Mouse (Mus musculus) 3134 (cell line): ENCODE measurements at regions not wholly inside any gene's neighbourhood (a gene's known extent, or its start where the extent isn't known, plus 50 kb on each side); places are given as distances from the start of the nearest gene placed in this dataset.

Experiments
- DNase-seq: peaks from one replicate; pipeline ENCODE4 v3.0.0-alpha.2; 2011; ENCODE audit warnings: low spot score; ENCODE audit not compliant: insufficient read length; ENCODE audit errors: extremely low read depth

DNA sequence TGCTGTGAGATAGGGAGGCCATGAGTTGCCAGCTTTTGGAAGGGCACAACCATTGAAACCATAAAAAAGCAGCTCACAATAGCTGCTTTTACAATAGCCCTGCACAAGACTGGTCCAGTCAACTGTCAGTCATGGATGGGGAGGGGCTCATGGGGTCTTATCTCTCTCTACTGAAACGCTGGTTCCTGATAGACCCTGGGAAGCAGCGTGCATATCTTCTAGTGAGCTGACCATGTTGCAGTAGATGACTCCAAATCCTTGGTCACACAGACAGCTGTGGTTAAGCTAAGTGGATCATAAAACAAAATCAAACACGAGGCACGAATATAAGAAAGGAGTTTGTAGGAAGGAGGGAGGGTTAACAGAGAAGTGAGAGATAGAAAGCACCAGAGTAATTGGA, 105.0 kb downstream of the Aldh8a1 start:
- no peak for DNase-seq

DNA sequence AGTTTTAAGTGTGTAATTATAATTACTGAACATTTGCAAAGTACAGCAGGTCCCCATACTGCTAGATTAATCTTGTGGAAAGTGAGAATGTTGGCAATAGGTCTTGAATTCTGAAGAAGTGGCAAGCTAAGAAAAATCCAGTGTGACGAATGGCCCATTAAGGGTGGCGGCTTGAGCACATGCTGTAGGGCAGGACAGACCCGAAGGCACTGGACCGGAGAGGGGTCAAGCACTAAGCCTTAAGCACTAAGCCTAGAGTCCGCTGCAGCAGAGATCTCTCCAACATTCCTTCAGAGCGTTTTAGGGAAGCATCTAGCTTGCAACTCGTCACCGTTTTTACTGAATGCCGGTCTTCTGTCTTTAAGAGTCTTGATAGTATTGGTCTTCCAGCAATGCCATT, 105.6 kb downstream of the Aldh8a1 start:
- DNase-seq: no peak

DNA sequence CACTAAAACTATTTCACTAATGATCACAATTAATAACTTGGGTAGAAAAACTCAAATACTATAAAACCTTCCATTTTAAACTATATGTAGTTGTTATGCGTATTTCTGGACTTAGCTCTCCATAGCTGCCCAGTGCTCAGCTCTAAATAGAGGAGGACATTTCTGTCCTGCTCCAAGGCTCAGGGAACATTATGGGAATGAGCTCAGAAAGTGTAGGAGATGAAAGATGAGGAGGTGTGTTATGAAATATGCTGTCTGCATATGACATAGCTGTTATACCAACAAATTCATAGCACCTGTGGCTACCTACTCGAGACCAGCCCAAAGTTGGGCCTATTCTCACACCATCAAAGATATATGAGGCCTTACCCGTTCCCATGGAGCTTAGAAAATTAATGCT, 106.3 kb downstream of the Aldh8a1 start:
- DNase-seq: no peak

DNA sequence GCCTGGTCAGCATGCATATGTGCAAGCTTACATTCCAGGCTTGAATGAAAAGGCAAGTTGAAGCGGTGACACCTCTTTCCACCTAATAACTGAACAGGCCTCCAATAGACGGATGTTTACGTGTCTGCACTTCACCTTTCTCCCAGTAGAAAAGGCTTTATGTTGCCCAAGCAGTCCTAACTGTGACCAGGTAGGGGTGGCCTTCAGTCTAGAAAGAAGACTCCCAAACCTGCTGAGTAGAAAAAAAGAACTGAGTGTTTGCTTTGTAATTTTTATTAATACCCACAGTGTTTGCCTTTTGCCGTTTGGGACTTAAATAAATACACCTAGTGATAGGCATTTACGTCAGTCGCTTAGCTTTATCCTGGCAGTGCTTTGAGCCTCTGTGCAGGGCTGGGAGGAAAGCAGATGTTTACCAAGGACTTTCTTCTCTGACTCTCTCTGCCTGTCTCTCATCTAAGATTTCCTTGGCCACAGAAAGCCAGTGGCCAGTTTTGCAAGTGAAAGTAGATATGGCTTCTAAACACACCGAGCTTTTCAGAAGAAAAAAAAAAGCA, 104.5 kb upstream of the 1700020N01Rik start:
- DNase-seq: no peak

DNA sequence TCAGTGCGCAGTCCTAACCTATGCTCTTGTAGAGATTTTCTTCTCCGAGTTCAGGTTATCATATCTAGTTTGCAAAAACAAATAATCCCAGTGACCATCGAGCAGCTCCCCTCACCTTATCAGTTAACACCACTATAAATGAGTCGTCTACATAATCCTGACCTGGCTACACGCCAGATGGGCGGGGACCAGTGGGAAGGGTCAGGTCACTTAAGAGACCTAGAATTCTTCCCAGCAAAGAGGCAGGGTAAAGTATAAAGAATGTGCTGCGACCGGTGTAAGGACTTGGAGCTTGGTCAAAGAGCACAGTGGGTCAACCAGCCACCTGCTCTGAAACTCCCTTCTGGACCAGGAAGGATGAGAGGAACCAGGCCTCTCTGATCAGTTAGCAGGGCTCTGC, 102.0 kb upstream of the 1700020N01Rik start:
- DNase-seq: no peak

DNA sequence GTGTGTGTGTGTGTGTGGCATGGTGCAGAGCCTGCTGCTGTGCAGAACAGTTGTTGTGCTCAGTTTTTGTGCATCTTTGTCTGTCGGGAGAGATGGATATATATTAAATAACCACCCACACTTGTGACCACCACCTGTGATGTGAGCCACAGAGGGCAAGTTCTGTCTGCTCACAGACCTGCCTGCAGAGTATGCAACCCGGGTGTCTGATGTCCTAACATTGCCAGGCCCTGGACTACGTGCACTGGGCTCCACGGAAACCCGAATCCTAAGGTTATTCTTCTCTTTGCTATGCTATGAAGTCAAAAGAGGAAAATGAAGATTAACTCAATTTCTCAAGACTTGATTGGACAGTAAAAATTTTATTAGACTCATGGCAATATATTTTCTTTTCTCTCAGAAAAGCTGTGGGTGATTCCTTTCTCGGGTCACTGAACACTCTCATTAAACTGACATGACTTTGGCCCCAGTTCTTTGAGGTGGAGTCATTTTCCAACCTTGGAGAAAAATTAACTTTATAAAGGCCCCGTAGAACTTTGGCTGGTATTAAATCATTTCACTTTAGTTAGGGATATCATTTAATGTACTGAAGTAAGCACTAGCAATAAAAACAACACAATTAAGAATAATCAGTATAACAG, 100.6 kb upstream of the 1700020N01Rik start:
- no peak for DNase-seq

DNA sequence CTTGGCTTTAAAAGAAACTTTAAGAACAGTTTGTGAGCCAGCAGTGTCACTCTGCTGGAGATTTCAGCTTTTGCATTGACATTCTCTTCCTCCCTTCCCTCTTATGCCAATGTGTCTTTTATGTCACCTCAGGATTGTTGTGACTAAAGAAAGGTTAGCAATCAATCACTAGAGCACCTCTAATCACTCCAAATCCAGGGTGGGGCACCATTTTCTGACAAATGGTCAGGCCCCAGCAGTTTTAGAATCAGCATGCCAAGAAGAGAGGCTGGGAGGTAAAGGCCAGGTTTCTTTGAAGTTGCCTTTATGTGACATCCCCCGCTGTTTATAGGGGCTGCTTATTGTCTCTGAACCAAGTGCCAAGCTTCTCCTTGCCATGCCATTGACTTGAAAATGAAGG, 98.4 kb upstream of the 1700020N01Rik start:
- no peak for DNase-seq

DNA sequence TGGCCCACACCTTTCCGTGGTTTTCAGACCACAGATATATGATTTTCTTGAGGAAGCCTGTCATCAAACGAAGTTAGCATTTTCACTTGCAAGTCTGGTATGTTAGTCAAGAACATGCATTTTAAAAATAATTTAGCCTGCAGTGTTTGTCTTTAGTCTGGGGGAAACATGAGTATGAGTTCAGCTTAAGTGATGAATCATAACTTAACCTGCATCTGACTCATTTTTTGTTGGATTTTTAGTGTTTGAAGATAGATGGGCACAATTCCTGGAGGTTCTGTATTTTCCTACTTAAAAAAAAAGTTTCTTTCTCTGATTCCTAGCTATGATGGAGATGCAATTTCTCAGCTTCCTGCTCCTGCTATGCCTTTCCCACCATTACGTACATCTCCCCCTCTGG, 95.8 kb upstream of the 1700020N01Rik start:
- DNase-seq: no peak

DNA sequence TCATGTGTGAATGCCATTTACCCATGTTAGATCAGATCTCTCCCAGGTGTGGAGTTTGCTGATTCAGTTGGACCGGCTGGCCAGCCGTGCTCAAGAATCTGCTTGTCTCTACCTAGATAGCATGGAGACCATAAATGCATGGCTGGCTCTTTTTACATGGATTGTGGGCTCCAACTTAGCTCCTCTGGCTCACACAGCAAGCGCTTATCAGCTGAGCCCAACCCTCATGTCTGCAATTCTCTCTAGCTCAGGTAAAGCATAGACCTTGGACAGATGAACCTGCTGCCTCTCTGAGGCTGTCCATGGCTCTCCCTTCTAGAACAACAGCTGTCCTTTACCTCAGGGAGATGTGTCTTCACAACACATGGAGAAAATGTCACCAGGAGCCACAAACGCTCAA, 94.8 kb upstream of the 1700020N01Rik start:
- no peak for DNase-seq

DNA sequence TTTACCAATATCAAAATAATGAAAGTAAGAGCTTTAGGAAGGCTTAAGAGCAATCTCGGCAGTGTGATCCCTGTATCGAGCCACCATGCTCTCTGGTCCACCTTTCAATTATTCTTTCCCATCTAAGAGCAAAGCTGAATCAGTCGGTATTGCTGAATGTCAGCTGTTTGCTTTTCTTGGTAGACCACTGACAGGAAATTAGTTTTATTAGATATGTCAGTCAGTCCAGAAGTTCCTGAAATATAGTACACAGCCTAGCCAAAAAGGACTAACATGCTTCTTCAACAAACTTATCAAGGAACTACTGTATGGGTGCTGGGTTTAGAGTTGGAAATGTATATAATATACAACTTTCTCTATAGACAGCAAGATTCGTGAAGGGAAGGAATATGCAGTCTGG, 91.3 kb upstream of the 1700020N01Rik start:
- no peak for DNase-seq

DNA sequence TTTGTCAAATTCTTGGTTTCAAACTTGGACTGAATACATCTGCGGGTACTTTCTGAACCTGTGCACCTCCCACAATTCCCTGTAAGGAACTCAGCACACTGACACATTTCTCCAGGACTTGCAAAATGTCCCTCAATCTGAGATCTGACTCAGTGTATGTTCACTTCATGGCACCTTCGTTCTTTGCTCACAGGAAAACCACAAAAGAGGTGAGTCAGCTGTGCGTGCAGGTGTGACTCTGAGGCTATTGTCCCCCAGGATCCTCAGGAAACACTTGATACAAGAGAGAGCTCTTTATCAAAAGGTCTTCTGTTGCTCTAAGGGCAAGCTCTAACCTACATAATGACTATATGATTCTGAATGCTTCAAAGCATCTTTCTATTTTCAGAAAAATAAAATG, 88.5 kb upstream of the 1700020N01Rik start:
- DNase-seq: no peak

DNA sequence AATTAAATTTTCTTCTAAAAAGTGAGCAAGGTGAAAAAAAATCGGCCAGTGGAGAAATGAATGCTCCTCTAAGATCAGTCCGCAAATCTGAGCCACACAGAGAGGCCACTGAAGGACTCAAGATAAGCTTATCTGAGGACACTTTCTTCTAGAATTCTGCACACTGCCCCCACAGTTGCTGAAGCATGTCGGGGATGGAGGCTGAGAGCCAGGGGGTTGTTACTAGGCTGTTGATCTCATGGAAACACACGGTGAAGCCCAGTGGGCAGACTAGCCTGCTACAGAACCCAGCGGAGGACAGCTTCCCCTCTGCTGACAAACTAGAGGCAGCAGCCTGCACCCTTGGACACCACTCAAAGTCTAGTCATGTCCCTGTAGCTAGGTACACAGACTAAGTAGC, 81.6 kb upstream of the 1700020N01Rik start:
- DNase-seq: no peak

DNA sequence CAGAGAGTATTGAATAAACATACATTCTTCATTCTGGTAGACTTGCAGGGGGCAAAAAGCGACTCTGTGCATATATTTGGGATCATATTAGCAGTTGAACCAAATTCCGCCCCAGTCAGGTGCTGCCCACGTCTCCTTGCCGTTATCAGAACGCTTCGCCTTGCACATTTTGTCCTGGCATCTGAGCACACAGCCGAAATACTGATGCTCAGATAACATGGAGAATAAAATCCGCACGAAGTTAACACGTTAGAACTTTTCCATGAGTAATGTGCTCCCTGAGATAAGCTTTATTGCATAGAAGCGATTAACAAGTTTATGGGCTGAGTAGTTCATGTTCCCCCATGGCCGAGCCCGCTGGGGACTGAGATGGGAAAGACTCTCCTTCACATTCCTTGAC, 80.5 kb upstream of the 1700020N01Rik start:
- DNase-seq: no peak

DNA sequence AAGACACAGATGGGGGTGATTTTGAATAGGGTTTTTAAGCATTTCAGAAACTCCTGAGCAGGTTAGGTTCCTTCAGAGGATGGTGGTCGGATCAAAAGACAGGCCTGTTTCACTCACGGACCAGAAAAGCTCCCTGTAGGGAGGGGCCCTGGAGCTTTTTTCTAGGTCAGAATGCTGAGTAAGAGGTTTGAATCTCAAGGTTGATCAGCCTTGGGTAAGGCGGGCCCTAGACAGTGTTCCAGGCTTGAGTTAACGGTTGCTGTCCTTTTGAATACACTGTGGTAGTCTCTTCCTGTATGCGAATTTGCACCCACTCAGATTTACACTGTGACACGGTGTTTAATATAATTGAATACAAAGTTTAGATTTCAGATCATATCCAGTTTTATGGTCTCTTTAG, 75.2 kb upstream of the 1700020N01Rik start:
- no peak for DNase-seq

DNA sequence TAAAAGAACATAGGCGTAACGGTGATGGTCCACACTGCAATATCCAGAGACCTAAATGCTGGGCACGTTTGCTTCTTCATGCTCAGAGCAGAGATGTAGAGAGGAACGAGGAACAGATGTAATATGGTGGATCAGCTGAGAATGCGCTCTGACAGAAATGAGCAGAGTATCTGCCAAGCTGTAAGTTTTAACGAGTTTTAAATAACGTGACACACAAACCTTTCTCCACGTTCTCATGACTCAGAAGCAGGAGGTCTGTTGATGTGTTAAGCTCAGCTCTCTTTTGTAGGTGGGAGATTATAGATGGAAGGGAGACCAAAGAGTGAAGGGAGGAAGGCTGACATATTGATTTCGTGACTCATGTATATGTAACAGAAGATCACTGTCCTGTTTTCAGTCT, 72.1 kb upstream of the 1700020N01Rik start:
- DNase-seq: no peak

DNA sequence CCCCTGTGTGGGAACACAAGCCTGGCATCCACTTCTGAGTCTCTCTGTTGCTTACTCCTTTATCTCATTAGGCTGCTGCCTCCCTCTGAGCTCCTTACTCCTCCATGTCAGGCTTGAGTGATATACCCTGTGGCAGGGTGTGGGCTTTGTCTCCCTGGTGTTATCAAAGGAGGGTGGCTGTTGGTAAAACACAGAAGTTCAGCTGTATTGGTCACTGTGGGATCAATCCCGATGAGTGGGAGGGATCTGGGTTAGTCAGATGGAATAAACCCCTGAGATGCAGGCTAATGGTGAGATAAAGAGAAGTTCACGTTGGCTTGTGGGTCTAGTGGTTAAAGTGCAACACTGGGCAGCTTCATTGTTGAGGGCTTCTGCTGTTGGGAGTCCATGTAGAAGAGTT, 67.4 kb upstream of the 1700020N01Rik start:
- DNase-seq: no peak

DNA sequence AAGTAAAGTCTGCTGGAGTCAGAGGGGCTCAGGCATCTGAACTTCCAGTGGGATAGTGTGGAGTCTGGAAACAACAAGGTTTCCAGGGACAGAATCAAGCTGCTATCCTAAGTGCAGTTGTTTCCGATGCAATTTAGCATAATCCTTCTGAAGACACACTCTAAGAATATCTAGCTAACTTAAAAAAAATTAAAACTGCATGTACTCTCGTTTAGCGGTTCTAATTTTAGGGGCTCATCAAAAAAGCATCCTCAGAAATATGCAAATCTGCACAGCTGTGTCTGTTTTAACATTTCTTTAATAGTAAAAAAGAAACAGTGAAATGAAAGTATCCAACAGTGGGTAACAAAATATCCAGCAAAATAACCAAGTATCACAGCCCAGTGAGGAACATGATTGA, 64.5 kb upstream of the 1700020N01Rik start:
- no peak for DNase-seq

DNA sequence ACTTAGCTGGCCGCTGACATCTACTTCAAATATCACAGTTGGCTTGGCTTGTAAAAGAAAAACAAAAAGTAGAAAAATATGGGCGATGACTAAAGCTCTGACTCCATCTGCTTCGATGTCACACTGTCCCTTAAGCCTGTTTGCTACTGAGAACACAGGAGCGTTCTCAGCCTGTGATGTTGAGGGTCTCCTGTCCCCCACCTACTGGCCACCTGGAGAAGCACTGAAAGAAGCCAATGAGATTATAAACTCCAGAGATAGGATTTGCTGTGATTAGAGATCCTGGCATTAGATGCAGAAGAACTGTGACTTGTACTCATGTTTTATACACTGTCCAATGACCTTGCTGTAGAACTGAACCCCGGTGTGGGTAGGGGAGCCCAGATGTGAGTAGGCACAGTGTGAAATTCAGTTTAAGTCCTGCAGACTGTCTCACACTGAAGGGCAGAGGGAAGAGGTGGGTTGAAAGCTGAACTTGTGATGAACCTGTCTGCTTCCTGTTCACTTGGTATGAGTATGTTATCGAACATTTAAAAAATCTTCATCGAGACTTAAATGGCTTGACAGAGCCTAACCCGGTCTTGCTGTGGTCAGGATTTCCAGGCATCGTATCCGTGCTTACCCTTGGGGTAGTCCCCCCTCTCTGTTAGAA, 63.7 kb upstream of the 1700020N01Rik start:
- DNase-seq: no peak

DNA sequence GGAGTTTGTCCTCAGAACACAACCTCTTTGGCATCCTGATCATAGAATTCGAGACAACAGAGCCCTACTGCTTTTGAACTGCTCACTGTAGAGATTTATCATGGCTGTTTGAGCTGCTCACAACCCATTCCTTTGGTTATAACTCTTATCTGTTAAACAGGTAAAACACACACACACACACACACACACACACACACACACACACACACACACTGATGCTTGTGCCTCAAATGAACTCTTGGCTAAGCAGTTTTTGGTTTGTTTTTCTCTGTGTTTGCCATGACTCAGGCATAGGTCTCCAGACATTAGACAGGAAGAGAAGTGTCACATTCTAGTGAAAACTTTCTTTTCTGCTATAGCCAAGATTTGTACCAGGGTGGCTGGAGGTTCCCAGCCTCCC, 60.8 kb upstream of the 1700020N01Rik start:
- DNase-seq: no peak

DNA sequence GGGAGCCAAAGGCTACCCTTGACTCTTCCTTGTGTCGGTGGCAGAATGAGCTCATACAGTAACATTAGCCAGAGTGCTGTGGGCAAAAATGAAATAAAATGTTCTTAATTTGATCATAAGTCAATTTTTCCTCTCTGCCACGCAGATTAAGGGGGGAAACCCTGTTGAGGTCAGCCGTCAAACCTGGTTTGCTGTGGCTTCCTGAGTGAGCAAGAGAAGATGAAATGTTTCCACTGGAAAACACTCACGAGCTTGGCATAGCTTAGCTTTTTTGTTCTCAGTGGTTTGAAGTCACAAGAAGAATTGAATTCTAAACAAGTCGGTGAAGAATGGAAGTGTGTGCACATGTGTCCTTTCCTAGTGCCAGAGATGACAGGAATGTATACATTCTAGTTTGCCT, 57.3 kb upstream of the 1700020N01Rik start:
- no peak for DNase-seq

DNA sequence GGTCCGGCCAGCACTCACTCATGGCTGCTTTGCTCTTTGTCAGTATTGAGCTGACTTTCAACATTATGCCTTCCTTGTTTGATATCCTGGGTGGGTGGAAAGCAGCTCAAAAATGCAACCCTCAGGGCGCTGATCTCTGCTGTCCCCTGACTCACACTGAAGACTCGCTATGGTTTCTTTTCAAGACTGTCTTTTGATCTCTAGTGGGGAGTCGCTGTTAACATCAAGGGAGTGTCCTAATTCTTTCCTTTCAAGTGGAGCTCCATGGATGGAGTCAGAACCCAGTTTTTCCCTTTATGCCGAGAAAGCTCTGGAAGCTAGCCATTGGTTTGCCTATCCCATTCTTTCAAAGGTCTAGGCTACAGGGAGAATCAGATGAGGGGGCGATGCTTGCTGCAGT, 54.5 kb upstream of the 1700020N01Rik start:
- DNase-seq: no peak
